Mouse (Mus musculus): ENCODE results near the gene Gm20695. TPM values are rescaled to one million over a fixed set of nuclear protein-coding genes. Genes with fewer than 3 reads are reported as not detected.

Gm20695 gene
- polyA plus RNA-seq, 1 experiment from 2014 or later = 0.47 TPM

DNA sequence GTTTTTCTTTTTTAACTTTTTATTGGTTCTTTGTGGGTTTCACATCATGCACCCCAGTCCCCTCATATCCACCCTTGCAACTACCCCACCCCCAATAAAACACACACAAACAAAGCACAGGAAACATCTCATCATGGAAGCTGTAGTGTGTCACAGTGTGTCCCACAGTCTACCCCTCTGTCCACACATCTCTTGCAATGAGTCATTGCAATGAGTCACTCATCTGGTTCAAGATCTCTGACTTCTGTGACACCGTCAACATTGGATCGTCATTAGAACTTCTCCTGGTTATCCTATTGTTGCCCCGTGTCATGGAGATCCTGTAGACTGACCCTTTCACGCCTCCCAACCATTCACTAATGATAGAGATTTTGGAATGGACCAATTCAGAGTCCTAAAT lies 50.3 kb downstream of the Gm20695 start:
- no peaks in the 10 kb centered on the region for H3K4me1 ChIP-seq (replicated peaks)
- no peak overlapping the region for H3K27ac ChIP-seq
- DNase-seq (no peak), ATAC-seq (ENCODE audit: low read depth) (no peak)
- peaks cover 61% of the 10 kb centered on the region for H3K36me3 ChIP-seq
- 78% methylated on average over 4 of the region's 4 CpGs for WGBS (ENCODE audit: insufficient replicate concordance)
- no peaks in the 10 kb centered on the region for H3K9me3 ChIP-seq (replicated peaks)
- no peaks in the 10 kb centered on the region for H3K27me3 ChIP-seq
- H3K4me2 ChIP-seq = no peak overlapping the region
- H3K9ac ChIP-seq = no peak overlapping the region
- no peak overlapping the region for H3K4me3 ChIP-seq (replicated peaks)

DNA sequence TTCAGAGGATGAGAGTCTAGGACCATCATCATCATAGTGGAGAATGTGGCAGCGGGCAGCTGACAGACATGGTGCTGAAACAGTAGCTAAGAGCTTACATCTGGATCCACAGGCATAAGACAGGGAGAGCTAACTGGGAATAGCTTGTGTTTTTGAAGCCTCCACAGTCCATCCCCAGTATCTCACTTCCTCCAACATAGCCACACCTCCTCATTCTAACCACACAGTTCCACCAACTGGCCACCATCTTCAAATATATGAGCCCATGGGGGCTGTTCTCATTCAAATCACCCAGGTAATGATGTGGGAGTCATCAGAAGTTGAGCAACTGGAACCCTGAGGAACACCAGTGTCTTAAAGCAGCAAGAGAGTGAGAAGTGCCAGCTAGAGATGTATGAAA lies 66.7 kb downstream of the Gm20695 start:
- WGBS (ENCODE audit: insufficient replicate concordance) = 57% methylated on average over 1 of the region's 1 CpGs

DNA sequence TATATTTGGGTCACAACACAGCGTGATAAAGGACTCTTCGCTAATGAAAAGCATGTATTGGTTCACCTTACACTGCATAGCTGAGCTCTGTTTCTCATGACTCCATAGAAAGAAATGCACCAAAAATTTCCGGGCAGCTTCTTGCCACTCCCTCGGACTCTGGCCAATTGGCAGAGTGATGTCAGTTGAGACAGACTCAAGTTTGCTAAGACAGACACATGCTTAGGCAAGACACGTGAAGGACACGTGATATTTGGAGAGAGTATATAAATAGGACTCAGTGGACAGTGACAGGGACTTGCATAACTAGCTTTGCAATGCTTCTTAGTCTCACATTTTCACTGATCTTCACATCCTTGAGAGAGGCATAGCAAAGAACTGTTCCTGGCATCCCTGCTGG lies 71.9 kb downstream of the Gm20695 start:
- ATAC-seq (ENCODE audit: low read depth) (no peak), DNase-seq (no peak)
- Histone ChIP-seq H3K4me2 (no peak overlapping the region), H3K27me3 (no peaks in the 10 kb centered on the region), H3K9ac (no peak overlapping the region), H3K4me3 (replicated peaks) (no peak overlapping the region), H3K9me3 (replicated peaks) (no peaks in the 10 kb centered on the region), H3K4me1 (replicated peaks) (no peaks in the 10 kb centered on the region), H3K27ac (no peak overlapping the region), H3K36me3 (no peaks in the 10 kb centered on the region)
- 73% methylated on average over 6 of the region's 6 CpGs for WGBS (ENCODE audit: insufficient replicate concordance)

More for the DNA sequence above, 66.7 kb downstream of the Gm20695 start:
- Histone ChIP-seq H3K9ac (no peak overlapping the region), H3K4me3 (replicated peaks) (no peak overlapping the region), H3K27me3 (no peaks in the 10 kb centered on the region), H3K36me3 (no peaks in the 10 kb centered on the region), H3K9me3 (replicated peaks) (no peaks in the 10 kb centered on the region), H3K4me1 (replicated peaks) (no peaks in the 10 kb centered on the region), H3K27ac (no peak overlapping the region), H3K4me2 (no peak overlapping the region)
- no peak for ATAC-seq (ENCODE audit: low read depth)
- DNase-seq = no peak

DNA sequence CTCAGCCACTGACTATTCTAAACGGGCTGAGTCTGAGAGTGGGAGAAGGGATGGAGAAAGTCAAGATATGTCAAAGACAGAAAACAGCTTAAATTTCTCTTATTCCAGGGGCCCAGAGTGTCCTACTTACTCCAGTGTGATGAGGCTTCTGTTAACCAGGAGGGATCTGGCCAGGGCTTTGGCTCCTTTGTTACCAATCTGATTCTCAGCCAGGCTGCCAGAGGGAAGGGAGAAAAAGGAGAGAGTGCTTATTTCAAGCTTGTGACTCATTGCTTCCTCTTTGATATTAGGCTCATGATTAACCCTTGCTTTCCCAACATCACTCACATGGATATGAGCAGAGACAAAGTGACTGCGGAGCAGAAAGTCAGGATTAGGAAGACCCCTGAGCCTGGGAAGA lies 74.8 kb downstream of the Gm20695 start:
- no peak overlapping the region for H3K4me2 ChIP-seq
- H3K27me3 ChIP-seq = no peaks in the 10 kb centered on the region
- no peaks in the 10 kb centered on the region for H3K4me1 ChIP-seq (replicated peaks)
- H3K36me3 ChIP-seq = no peaks in the 10 kb centered on the region
- no peak overlapping the region for H3K27ac ChIP-seq
- no peaks in the 10 kb centered on the region for H3K9me3 ChIP-seq (replicated peaks)
- no peak overlapping the region for H3K4me3 ChIP-seq (replicated peaks)
- 38% methylated on average over 2 of the region's 2 CpGs for WGBS (ENCODE audit: insufficient replicate concordance)
- no peak for DNase-seq
- no peak overlapping the region for H3K9ac ChIP-seq
- no peak for ATAC-seq (ENCODE audit: low read depth)

DNA sequence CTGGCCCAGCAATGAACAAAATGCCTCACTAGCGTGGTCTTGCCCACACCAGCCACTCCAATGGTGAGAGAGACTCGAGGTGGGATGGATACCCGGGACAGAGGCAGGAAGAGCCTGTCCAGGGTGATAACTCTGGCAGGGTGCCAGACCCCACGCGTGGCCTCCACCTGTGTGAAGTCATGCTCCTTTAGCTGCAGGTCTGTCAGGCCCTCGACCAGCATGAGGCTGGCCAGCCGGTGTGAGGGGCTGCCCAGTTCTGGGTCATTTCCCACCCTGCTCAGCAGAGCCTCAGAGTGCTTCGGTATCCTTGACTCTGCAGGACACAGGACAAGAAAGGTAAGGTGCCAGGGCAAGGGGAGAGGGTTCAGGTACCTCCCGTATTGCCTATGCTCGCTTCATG lies 80.5 kb downstream of the Gm20695 start:
- no peaks in the 10 kb centered on the region for H3K4me1 ChIP-seq (replicated peaks)

DNA sequence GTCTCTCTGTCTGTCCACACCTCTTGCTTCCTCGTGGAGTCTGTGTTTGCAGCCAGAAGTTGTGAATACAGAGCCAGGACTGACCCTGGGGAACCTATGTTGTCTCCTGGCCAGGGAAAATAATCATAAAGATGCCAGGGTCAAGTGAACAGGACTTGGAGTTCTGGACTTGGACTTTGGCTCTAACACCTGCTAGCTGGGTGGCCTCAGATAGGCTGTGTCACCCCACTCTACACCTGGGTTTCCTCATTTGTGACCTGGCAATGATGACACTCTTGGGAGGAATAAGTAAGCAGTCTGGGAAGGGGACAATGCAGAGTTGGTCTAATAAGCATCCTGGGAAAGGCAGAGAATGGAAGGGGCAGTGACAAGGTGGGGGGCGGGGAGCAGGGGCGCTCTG lies 81.1 kb downstream of the Gm20695 start:
- no peak overlapping the region for H3K27ac ChIP-seq
- 69% methylated on average over 3 of the region's 3 CpGs for WGBS (ENCODE audit: insufficient replicate concordance)

More for the DNA sequence above, 80.5 kb downstream of the Gm20695 start:
- no peak for ATAC-seq (ENCODE audit: low read depth)
- Histone ChIP-seq H3K36me3 (no peaks in the 10 kb centered on the region), H3K9me3 (replicated peaks) (no peaks in the 10 kb centered on the region), H3K9ac (no peak overlapping the region), H3K27me3 (no peaks in the 10 kb centered on the region), H3K4me3 (replicated peaks) (no peak overlapping the region), H3K27ac (no peak overlapping the region), H3K4me2 (no peak overlapping the region)
- whole genome bisulfite sequencing (ENCODE audit: insufficient replicate concordance) = 66% methylated on average over 10 of the region's 10 CpGs
- no peak for DNase-seq

More for the DNA sequence above, 81.1 kb downstream of the Gm20695 start:
- Histone ChIP-seq H3K36me3 (no peaks in the 10 kb centered on the region), H3K4me3 (replicated peaks) (no peak overlapping the region), H3K9ac (no peak overlapping the region), H3K4me1 (replicated peaks) (no peaks in the 10 kb centered on the region), H3K27me3 (no peaks in the 10 kb centered on the region), H3K9me3 (replicated peaks) (no peaks in the 10 kb centered on the region), H3K4me2 (no peak overlapping the region)
- DNase-seq (no peak), ATAC-seq (ENCODE audit: low read depth) (no peak)

Small RNA genes lying within 50 kb of the gene (microRNA-seq; reads per million reads assigned to microRNA genes)
- not detected for gene Gm23493

Other genes starting within 250 kb of the Gm20695 start
- 0.14 TPM in 1 of 2 replicates, not detected in the other for gene Mefv, start 166.6 kb upstream of the Gm20695 start, polyA plus RNA-seq (2015; fragmentation: Nextera tagmentation; extraction: Ambion mirVana)
- 13.7 and 15.3 TPM in 2 replicates for gene Zfp263, start 140.6 kb upstream of the Gm20695 start, polyA plus RNA-seq (2015; fragmentation: Nextera tagmentation; extraction: Ambion mirVana)
- gene Olfr15, start 53.8 kb upstream of the Gm20695 start, polyA plus RNA-seq (2015; fragmentation: Nextera tagmentation; extraction: Ambion mirVana) = not detected in 2 replicates
- 0.13 and 0.27 TPM in 2 replicates for gene Zfp174, start 37.4 kb upstream of the Gm20695 start, polyA plus RNA-seq (2015; fragmentation: Nextera tagmentation; extraction: Ambion mirVana)
- gene Naa60, start 12.3 kb upstream of the Gm20695 start, polyA plus RNA-seq (2015; fragmentation: Nextera tagmentation; extraction: Ambion mirVana) = 22.9 and 25.3 TPM in 2 replicates
- gene Zfp597, start 87 bp upstream of the Gm20695 start, polyA plus RNA-seq (2015; fragmentation: Nextera tagmentation; extraction: Ambion mirVana) = 2.3 and 2.7 TPM in 2 replicates
- gene 1700037C18Rik, start 24.0 kb downstream of the Gm20695 start, polyA plus RNA-seq (2015; fragmentation: Nextera tagmentation; extraction: Ambion mirVana) = 2.8 and 4.2 TPM in 2 replicates
- 10.1 and 10.8 TPM in 2 replicates for gene Cluap1, start 24.2 kb downstream of the Gm20695 start, polyA plus RNA-seq (2015; fragmentation: Nextera tagmentation; extraction: Ambion mirVana)
- gene Nlrc3, start 92.0 kb downstream of the Gm20695 start, polyA plus RNA-seq (2015; fragmentation: Nextera tagmentation; extraction: Ambion mirVana) = 0.28 and 0.31 TPM in 2 replicates
- gene Slx4, start 119.1 kb downstream of the Gm20695 start, polyA plus RNA-seq (2015; fragmentation: Nextera tagmentation; extraction: Ambion mirVana) = 6.2 and 8.1 TPM in 2 replicates
- 0.95 and 1.6 TPM in 2 replicates for gene Dnase1, start 152.3 kb downstream of the Gm20695 start, polyA plus RNA-seq (2015; fragmentation: Nextera tagmentation; extraction: Ambion mirVana)
- gene Trap1, start 193.2 kb downstream of the Gm20695 start, polyA plus RNA-seq (2015; fragmentation: Nextera tagmentation; extraction: Ambion mirVana) = 85.0 and 97.2 TPM in 2 replicates

Measured in liver, embryonic 13.5 days (tissue).